Mouse (Mus musculus) cerebellum, postnatal 4 days (tissue): Measurements from ENCODE around the gene 4931428F04Rik.
"Not testable (repeated sequence)": the region's sequence is repeated elsewhere in the genome, so short reads cannot be mapped to it uniquely, and the experiment has no call there.

Source experiments
- DNase-seq, 2 experiments: peaks; one replicate each; pipeline ENCODE4 v3.0.0; 2022; ENCODE audit warnings: low spot score in 2 of 2, mixed read lengths in 1 of 2

The 4931428F04Rik gene

DNA sequence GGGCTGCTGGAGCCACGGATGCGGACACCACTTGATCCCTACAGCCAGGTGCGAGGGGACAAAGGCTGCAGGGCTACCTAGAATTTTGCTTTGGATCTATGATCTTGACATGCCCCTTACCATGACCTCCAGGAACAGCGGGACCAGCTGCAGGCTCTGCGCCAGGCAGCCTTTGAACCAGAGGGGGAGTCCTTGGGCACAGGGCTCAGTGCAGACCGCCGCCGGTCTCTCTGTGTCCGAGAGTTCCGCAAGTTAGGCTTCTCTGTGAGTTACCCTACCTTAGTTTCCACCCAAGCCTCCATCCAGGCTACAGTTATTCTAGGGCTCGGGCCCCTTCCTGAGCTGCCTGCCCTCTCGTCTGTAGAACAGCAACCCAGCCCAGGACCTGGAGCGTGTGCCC lies 18.0 kb upstream of the 4931428F04Rik start:
- DNase-seq = no peak

DNA sequence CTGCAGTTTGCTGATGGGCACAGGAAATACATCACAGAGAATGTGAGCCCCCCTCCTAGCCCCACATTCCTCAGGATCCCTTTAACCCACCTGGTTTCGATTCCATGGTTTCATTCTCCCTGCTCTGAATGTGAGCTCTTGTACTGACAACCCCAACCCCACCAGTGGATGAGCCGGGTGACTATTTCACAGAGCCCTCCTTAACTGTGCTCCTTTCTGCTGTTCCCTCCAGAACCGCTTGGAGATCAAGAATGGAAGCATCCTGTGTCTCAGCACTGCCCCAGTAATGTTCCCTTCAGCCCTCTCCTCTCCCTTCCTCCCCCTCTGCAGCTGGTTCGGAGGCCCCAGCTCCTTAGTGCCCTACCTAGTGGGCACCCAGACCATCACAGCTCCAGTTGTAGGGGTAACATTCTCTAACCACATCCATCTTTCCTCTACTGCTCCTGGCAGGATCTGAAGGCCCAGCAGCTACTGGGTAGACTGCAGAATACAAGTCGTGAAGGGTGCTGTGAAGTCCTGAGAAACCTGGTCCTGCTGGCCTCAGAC lies 16.6 kb upstream of the 4931428F04Rik start:
- DNase-seq = no peak

DNA sequence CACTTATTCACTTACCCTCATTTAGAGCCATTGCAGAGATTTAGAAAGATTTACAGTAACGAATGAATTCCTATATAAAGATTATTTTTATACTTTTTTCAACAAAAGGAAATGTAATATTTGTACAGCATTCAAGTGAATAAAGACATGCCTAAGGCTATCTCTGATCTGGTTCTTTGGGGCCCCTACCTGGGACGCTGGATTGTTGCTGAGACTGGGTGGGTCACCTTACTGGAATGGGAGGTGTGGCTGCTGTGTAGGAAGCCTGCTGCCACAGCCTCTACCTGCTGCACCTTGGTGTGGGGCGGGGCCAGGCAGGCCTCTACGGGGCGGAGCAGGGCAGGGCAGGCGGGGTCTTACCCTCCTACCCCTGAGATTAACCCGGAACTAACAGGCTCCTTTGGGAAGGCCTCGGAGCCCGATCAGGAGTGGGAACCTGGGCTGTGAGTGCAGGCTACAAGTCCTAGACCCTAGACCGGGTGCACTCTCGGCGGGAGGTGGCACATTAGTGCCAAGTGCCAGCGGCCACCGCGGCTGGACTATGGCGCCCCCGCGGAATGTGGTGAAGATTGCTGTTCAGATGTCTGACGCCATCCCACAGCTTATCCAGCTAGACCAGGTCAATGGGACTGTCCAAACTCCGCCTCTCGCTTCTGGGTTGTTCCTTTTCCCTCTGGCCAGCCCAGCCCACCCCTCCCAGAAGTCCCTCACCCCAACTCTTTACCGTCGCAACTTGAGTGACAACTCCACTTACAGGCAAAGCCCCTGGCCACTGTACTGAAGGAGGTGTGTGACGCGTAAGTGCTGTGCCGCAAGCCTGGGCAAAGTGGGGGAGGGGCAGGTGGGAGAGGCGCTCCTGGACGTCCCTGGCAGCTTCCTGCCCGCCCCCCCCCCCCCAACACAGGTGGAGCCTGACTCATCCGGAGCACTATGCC lies 15.8 kb upstream of the 4931428F04Rik start, which contains the start of gene Elmo3:
Gene Elmo3, plus strand, starts transcription at position 391 of the 935 bp plus-strand sequence.
- DNase-seq = peak in 1 of 2 experiments; percentile 57

- no peak for DNase-seq
Observed at GRCm38 (mm10) chr8:105304325-105305210, 14.9 kb upstream of the 4931428F04Rik start.

- no peak for DNase-seq
Observed at GRCm38 (mm10) chr8:105303874-105304273, 14.2 kb upstream of the 4931428F04Rik start.

DNA sequence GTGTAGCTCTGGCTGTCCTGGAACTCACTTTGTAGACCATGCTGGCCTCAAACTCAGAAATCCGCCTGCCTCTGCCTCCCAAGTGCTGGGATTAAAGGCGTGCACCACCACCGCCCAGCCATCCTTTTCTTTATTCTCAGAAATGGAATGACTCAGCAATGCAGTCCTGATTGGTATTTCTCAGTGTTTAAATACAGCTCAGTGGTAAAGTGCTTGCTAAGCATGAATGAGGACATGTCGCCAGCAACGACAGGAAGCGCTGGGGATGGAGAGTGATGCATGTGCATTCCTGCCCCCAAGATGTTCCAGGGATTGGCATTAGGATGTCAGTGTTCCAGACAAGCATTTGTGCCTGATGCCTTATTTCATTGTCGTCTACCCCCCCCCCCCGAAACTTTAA lies 13.7 kb upstream of the 4931428F04Rik start:
- no peak for DNase-seq

DNA sequence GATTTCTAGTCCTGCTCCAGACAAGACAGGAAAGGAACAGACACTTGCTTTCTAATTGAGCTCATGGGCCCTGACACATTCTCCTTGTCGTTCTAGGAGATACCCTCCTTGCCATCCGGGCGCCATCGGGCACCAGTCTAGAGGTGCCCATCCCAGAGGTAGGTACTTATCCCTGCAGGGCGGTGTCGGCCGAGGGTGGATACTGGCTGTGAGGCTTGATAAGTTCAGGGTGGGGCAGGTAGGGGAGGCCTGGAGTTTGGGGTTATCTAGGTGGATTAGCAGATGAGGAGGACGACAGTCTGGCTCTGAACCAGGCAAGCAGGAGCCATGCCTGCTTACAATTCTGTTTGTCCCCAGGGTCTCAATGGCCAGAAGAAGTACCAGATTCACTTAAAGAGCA lies 10.3 kb upstream of the 4931428F04Rik start:
- DNase-seq = no peak

DNA sequence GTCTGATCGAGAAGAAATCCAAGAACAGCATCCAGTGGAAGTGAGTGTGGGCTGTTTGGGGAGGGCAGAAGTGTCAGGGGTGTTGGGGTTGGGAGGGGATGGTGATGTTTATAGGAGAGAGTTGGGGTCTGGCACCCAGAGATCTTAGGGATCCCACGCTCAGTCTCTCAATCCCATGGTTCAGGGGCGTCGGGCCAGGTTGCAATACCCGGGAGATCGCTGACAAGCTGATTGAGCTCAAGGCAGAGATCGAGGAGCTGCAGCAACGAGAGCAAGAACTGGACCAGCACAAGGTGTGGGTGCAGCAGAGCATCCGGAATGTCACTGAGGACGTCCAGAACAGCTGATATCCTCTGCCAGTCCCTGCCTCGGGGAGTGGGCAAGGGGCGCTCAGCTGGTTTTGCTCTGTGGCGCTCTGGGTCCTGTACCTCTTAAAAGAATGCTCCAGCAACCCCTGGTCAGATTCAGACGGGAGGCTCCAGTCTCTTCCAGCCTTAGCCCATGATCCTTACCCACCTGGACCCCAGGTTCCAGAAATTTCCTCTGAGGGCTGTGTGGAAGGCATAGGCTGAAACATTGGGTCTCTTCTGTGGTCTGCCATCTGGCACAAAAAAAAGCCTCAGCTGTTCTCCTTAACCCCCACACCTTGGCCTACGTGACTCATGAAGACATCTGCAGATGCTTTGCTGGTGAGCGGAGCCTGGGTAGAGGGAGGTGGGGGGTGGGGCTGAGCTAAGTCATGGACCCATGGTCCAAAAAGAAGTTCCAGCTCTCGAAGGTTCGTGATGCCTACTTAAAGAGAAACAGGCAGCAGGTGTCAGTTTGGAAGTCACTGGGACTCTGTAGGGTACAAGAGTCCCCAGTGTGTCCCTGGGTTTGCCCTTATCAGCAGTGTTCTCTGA lies 8.9 kb upstream of the 4931428F04Rik start:
- no peak for DNase-seq

DNA sequence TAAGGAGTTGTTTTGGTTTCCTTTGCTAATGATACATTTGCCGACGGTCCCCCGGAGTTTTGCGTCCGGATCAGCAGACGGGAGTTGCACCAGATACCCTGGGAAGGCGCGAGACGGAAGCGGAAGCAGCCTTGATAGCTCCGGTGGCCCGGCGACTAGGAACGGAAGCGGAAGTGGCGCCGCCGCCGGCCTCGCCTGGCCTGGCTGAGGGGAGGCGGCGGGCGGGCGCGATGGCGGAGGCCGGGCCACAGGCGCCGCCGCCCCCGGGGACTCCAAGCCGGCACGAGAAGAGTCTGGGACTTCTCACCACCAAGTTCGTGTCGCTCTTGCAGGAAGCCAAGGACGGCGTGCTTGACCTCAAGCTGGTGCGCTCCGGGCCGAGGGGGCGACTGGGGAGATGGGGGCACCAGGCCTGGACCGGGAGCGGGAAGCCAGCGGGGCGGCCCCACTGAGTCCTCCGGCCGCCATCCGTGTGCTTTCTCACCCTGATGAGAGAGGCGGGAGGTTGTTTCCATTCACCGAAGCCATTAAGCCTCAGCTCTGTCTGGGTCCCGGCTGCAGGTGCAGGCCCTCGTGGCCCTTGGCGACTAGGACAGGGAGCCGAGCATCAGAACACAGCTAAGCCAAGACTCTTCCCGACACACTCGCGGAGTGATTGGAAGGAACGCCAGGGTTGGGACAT lies 8.0 kb upstream of the 4931428F04Rik start, which contains the start of gene E2f4:
Gene E2f4, plus strand, starts transcription at position 153 of the 682 bp plus-strand sequence.
- DNase-seq = peak; percentile 84 to 90

GRCm38 (mm10) chr8:105295895-105296573 lies 6.4 kb upstream of the 4931428F04Rik start, which contains the start of gene Exoc3l:
Exoc3l (minus strand) TSS chr8:105296101.
- DNase-seq = no peak

DNA sequence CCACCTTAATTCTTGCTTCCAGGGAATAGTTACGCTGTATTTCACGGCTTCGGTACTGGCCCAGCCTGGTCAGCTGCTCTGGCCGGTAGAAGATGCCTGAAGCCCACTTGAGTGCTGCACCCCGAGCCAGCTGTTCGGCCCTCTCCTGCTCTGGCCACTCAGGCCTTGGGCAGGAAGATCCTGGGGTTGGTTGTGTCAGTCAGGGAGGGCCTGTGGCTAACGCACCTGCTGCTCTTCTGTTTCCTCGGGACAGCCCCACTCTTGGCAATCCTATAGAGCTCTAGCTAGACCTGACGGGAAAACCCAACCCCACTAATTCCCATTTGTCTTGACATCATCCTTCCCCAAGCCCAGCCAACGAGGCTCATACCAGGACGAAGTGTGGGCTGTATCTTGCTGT lies 5.6 kb upstream of the 4931428F04Rik start:
- no peak for DNase-seq

DNA sequence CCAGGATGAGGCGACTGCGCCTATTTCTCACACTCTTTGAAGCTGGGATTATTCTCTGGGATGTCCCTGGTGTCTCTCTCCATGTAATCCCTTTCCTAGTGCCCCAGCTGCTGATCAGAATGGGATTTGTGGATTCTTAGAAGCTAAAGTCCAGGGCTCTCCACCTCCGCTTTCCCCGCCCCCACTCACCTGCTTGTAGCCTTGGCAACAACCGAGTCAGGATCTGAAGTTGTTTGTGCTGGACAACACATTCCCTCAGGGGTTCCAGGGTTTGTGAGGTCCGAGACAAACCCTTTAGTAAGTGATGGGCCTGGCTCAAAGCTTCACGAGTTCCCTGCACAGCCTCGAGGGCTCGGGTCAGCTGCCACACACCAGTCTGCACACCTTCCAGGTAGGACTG lies 5.1 kb upstream of the 4931428F04Rik start:
- DNase-seq = no peak

GRCm38 (mm10) chr8:105293405-105293804 lies 3.7 kb upstream of the 4931428F04Rik start:
- peak in 1 of 2 experiments; percentile 49 for DNase-seq

- no peak for DNase-seq
Observed at GRCm38 (mm10) chr8:105292471-105292870, 2.8 kb upstream of the 4931428F04Rik start.

GRCm38 (mm10) chr8:105291802-105292201 lies 2.1 kb upstream of the 4931428F04Rik start:
- not testable (repeated sequence) for DNase-seq

DNA sequence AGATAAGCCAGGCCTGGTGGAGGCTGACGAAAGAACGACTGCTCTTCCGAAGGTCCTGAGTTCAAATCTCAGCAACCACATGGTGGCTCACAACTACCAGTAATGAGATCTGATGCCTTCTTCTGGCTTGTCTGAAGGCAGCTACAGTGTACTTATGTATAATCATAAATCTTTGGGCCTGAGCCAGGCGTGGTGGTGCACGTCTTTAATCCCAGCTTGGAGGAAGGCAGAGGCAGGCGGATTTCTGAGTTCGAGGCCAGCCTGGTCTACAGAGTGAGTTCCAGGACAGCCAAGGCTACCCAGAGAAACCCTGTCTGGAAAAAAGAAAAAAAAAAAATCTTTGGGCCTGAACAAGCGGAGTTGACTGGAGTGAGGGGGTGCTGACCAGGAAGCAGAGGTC lies 1.7 kb upstream of the 4931428F04Rik start:
- DNase-seq = not testable (repeated sequence)

DNA sequence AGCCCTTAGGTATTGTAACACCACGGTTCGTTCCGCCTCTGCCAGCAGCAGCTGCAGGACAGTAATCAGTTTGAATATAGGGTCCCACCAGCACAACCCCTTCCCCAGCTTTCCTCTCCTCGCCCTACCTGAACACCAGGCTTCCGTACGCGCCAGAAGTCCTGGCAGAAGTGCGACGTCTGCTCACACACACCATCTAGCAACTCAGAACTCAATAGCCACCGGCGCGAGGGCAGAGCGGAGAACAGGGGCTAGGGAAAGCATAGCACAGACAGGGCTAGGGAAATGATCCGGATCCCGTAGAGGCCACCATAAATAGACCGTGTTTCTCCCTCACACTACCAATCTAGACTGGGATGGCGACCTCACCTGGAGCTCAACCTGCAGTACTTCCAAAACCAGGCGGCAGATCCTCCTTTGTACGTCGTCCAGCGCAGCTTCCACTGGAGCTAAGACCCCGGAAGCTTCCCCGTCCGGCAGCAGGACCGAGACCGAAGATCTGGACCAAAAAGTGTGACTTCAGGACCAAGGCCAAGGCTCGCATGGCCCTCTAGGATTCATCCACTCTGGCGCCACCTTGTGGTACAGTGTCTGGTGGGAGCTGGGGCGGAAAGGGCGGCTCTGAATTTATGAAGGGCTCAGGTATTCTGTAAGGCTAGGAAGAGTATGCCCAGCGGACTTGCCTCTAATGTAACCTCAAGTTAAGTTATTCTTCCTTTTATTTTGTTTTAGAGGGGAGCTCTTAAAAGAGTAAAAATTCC lies 1.1 kb upstream of the 4931428F04Rik start:
- peak; percentile 81 to 92 for DNase-seq

GRCm38 (mm10) chr8:105288958-105289732 lies 519 bp downstream of the 4931428F04Rik start:
- peak; percentile 90 to 97 for DNase-seq
